Mouse (Mus musculus): ENCODE data around the gene Tm4sf5.
"Not testable (repeated sequence)": the region's sequence is repeated elsewhere in the genome, so short reads cannot be mapped to it uniquely, and the experiment has no call there.

Tm4sf5 gene

DNA sequence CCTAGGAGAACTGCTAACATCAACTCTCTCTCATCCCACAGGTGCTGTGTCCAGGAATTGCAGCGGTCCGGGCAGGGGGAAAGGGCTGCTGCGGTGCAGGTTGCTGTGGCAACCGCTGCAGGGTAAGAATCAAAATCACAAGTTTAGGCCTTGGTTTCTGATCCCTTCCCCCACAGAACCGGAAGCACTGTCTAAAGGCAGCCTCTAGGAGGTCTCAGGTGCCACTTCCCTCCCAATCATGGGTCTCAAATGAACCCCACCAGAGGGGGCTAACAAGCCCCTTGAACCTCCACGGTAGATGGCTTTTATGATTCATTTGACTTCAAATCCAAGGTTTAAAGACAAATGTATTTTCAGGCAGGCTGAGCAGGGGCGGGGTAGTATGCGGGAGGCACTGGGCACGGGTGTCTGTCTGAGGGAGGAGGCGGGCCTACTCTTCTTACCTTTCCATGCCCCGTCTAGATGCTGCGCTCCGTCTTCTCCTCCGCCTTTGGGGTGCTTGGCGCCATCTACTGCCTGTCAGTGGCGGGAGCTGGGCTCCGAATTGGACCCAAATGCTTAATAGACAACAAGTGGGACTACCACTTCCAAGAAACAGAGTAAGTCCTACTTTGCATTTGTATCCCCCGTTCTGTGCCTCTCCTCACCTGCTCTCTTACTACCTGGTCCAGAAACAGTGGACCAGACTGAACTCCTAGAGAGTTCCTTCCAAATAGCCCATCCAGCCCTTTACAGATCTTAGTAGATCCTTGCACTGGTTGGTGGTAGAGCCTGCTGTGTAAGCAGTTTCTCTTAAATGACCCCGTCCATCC is 4.9 kb downstream of the Tm4sf5 start:
- peak in 1 of 2 experiments; percentile 63 for DNase-seq (ENCODE audit: low spot score in 2 of 2)

DNA sequence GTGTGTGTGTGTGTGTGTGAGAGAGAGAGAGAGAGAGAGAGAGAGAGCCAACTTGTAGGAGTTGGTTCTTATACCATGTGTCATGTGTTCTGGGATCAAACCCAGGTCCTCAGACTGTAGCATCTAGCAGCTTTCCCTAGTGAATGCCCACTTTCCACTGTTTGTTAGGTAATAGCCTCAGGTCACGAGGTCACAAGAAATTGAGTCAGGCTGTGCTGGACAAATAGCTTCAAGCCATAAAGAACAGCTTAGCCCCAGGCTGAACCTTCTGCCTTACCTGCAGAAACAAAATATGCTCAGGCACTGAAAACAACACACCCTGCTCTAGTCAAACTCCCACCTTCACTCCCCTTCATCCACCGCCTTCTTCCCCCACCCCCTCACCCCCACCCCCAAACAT is 6.2 kb downstream of the Tm4sf5 start:
- no peak for DNase-seq (ENCODE audit: low spot score in 2 of 2)

DNA sequence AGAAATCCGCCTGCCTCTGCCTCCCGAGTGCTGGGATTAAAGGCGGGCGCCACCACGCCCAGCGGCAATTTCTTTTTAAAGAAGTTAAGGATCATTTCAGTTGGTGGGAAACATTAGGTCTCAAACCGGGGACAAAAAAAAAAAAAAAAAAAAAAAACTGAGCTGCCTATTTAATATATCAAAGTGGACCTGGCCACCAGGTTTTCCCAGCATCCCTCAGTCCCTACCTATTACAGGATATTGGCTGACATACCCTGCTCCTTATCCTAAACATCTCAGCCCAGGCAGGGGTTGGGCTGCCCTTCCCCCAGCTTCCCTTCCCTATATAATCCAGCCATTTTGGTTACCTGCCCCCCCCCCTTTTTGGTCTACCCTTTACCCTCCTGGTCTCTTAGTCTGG is 6.8 kb downstream of the Tm4sf5 start:
- no peak for DNase-seq (ENCODE audit: low spot score in 2 of 2)

DNA sequence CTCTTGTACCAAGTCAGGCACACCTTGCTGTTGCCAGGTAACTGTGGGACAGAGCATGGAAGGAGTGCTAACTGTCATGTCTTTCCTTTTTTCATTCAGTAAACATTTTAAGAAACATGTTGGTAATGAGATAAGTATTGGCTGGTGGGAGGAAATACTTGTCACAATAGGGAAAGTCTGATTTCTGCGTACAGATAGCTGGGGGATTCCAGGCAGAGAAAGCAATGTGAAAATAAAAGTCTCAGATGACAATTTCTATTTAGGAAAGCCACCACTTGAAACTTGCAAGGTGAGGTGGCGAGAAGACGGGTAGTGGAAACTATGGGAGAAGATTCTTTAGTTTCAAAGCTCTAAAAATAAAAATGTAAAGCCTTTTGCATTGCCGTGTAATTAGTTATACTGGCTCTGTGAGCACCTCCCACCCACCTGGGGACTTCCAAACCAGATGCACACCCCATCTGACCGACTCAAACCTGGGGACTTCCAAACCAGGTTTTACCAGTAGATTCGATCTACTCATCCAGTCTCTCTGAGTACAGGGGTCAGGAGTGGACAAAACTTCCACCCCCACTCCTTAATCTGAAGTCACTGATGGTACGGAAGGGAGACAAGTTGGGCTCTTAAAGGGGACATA is 7.8 kb downstream of the Tm4sf5 start:
- DNase-seq (ENCODE audit: low spot score in 2 of 2): no peak

DNA sequence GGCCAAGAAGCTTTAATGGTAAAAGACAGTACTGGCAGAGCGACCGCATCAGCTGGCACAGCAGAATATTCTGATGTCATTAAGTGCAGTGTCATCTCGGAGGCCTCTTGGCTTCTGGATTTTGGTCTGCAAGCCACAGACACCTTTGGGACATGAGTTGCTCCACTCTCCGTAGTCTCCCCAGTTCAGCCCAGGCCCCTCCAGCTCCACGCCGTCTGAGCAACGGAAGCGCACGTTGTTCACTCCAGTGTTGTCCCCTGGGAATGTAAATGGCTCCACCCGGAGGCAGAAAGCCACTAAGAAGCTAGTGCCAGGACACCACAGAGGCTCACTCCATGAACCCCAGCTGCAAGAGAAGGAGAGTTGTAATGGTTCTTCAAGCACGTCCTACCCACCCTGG is 8.5 kb downstream of the Tm4sf5 start:
- no peak for DNase-seq (ENCODE audit: low spot score in 2 of 2)

DNA sequence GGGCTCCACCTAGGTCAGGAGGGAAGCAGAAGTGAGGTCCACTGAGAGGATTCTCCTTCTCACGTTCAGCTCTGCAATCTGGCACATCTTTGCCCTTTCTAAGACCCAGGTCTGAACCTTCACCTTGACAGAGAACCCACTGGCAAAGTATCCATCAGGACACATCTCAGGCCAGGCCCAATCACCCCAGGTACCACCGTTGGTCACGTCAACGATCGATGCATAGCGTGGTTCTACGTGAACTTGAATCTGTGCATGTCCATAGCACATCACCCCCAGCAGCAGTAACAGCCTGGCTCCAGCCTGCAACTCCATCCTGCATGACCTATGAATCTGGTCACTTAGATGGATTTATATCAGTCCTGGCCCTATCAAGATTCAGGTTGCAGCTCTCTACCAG is 9.2 kb downstream of the Tm4sf5 start, which contains the start of gene Vmo1:
Gene Vmo1 (minus strand): TSS at position 329 of the 400 bp plus-strand sequence.
- no peak for DNase-seq (ENCODE audit: low spot score in 2 of 2)

DNA sequence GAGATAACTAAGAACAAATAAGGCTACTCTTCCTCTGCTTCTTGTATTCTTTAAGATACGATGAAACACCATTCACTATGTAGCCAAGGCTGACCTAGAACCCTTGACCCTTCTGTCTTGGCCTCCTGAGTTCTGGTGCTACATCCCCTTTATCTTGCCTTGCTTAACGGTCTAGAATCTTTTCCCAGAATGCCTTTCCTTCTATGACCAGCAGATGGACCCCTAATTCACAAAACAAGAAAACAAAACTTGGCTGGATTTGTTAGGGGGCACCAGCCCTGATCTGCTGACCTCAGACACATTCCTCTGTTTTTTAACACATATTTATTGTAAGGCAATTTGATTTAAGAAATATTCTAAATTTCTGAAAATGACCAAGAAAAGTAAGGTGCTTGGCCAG is 11.3 kb downstream of the Tm4sf5 start:
- no peak for DNase-seq (ENCODE audit: low spot score in 2 of 2)

DNA sequence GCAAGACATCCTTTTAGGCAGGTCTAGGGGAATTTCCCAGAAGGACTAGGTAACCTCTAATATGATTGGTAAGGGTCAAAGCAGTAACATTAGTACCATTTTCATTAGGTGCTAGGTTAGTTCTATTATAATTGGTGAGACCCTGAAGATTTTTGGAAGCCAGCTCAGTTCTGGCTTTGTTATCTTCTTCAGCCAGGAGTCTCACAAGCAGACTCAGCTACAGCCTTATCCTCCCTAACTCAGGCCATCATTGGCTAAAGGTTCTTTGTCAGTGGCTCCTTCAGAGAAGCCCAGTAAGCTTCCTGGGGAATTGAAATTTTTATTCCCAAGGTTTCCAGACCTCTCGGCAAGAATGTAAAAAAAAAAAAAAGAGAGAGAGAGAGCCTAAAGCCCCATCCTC is 13.4 kb downstream of the Tm4sf5 start:
- DNase-seq (ENCODE audit: low spot score in 2 of 2): no peak

DNA sequence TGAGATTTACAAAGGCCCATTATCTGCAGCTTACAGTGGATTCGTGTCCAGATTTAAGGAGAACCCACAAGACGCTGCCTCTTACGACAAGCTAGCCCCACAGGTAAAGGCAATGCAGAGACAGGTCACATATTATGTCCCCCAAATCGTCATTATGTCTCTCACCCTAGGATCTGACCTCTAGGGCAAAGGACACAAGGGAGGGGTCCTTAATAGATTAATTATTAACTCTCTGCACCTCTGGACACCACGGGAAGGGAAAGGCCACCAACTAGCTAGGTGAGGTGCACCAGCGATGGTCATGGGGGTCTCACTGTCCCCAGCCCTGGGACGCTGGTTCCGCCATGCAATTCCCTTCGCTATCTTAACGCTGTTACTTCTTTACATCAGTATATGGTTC is 13.9 kb downstream of the Tm4sf5 start, which contains the start of gene Gltpd2:
Gene Gltpd2 (plus strand): TSS at position 274 of the 400 bp plus-strand sequence.
- no peak for DNase-seq (ENCODE audit: low spot score in 2 of 2)

DNA sequence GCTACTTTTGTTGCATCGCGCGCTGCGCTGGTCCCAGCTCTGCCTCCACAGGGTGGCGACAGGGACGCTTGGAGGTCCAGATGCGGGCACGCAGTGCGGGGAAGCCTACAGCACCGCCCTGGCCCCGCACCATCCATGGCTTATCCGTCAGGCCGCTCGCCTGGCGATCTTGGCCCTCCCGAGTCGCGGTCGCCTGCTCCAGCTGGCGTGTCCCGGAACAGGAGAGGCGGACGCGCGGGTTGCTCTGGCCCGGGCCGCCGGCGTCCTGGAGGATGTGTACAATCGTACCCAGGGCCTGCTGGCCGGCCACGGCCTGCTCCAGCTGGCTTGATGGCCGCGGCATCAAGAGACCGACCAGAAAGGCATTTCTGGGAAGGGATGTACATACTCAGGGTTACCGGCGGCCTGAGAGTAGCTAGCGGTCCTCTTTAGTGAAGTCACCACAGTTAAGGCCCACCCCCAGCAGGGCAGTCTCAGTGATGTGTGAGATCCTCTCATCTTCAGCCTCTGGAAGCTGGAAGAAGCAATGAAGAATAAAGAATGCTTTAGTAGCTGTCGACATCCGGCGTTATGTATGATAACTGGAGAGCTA is 15.2 kb downstream of the Tm4sf5 start:
- DNase-seq (ENCODE audit: low spot score in 2 of 2): peak in 1 of 2 experiments; percentile 49

DNA sequence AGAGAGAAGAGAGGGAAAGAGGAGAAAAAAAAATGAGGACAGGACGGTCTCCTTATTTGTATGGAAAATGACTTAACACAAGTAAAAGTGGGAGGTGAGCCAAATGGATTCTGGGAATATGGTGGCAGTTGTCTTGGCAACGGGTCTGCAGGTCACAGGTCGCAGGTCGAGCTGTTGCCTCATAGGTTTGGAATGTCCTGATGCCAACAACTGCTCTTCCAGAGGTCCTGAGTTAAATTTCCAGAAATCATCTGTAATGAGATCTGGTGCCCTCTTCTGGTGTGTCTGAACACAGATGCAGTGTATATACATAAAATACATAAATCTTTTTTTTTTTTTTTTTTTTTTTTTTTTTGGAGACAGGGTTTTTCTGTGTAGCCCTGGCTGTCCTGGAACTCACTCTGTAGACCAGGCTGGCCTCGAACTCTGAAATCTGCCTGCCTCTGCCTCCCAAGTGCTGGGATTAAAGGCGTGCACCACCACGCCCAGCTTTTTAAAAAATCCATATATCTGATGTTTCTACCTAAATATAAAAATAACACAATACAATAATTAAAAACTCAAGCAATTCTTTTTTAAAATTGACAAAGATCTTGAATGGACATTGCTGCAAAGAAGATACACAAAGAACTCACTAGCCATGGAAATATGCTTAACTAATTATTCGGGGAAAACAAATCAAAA is 18.4 kb downstream of the Tm4sf5 start:
- not testable (repeated sequence) for DNase-seq (ENCODE audit: low spot score in 2 of 2)

DNA sequence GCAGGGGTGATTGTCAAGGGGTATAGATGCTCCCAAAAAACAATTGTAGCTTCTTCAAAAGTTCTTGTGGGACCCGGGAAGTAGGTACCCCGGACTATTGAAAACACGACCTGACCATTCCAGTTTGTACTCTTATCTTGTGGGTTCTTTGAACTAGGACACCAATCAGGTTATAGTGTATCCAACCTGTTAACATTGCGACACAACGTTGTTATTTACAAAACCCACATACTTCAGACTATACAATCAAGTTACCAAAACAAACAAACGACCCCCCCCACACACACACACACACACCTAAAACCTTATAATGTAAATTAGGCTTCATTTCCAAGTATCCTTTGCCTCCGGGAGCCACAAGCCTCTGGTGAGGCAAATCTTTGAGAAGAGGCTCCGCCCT is 19.7 kb downstream of the Tm4sf5 start:
- DNase-seq (ENCODE audit: low spot score in 2 of 2): no peak

DNA sequence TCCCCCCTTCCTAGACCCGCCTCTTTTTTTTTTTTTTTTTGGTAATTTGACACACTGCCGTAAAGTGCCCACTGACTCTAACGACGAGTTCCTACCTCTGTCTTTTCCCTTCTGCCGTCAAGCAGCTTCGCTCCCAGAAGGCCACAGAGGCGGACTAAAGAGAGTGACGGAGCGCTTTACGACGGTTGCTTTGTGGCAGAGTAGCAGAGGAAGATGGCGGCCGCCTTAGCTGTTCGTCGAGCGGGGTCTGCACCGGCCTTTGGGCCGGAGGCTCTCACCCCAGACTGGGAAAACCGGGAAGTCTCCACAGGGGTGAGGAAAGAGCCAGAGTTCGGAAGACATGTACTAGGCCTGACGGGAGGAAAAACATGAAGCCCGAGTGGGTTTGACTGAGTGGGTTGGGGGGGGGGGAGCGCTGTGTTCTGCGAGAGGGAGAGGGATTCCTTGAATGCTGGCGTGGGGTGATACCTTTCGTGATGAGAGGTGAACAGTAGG is 20.2 kb downstream of the Tm4sf5 start, which contains the start of gene Psmb6:
Gene Psmb6 (plus strand): TSS at position 184 of the 495 bp plus-strand sequence.
- peak; percentile 85 to 87 for DNase-seq (ENCODE audit: low spot score in 2 of 2)

DNA sequence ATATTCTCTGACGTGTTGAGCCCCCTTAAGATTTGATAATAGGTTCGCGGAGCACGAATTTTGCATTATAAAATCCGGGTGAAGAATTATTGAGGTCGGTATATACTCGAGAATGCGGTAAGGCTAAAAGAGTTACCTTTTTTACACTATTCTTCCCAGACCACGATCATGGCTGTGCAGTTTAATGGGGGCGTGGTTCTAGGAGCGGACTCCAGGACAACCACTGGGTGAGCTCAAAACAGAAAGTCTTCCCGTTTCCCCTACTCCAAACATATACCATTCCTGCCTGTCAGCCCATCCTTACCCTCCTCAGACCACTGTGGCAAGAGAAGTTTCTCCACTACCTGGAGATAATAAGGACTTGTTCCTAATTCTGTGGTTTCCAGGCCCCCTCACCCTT is 20.7 kb downstream of the Tm4sf5 start:
- no peak for DNase-seq (ENCODE audit: low spot score in 2 of 2)

DNA sequence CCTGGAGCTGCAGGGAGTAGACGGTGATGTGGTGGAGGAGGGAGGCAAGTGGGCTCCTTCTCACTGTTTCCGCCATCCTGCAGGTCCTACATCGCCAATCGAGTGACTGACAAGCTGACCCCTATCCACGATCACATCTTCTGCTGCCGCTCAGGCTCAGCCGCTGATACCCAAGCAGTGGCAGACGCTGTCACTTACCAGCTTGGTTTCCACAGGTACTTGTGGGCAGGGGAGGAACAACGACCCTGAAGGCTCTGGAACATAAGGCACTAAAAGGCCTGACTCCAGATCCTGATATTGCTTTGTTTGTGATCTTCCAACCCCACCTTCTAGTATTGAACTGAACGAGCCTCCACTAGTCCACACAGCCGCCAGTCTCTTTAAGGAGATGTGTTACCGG is 21.2 kb downstream of the Tm4sf5 start:
- DNase-seq (ENCODE audit: low spot score in 2 of 2): no peak

DNA sequence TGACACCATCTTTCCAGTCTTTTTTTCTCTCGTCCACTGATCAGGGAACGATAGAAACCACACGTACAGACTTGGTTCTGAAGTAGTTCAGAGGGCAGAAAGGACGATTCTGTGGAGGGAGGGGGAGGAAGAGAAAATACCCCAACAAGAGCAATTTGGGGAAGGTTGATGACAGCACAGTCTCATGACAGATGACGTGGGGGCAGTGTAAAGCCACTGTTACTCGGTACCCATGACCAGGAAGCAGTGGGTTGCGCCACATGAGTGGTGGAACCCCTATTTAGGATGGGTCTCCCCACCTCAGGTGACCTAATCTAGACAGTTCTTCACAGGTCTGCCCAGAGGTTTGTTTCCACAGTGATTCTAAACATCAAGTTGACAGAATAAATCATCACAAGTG is 23.6 kb downstream of the Tm4sf5 start:
- no peak for DNase-seq (ENCODE audit: low spot score in 2 of 2)

DNA sequence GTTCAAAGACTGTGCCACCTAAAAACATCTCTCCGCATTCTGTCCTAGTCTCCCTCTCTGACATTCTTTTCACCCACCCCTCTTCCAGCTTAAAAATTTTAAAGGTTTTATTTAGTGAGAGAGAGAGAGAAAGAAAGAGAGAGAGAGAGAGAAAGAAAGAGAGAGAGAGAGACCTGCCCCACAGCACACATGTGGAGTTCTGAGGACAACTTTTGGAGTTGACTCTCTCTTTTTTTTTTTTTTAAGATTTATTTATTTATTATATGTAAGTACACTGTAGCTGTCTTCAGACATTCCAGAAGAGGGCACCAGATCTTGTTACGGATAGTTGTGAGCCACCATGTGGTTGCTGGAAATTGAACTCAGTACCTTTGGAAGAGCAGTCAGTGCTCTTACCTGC is 26.0 kb downstream of the Tm4sf5 start:
- not testable (repeated sequence) for DNase-seq (ENCODE audit: low spot score in 2 of 2)

DNA sequence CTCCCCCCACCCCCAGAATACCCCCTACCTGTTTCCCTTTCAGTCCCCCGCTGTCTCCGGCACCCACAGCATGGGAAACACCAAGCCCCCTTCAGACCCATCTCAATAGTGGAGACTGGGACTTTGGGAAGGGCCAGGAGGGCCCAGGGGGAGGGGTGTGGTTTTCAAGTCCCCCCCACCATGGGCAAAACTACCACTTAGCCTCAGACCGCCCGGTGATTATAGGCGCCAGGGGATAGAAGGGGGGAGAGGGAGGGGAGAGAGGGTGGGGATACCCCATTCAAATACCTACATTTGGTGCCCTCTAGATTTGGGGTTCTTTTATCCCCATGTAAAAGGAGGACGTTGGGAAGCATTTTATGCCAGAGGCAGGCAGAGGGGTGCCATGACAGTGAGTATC is 27.8 kb downstream of the Tm4sf5 start, which contains the start of gene Gm40193:
Gene Gm40193 (minus strand): TSS at position 101 of the 400 bp plus-strand sequence.
- no peak for DNase-seq (ENCODE audit: low spot score in 2 of 2)

DNA sequence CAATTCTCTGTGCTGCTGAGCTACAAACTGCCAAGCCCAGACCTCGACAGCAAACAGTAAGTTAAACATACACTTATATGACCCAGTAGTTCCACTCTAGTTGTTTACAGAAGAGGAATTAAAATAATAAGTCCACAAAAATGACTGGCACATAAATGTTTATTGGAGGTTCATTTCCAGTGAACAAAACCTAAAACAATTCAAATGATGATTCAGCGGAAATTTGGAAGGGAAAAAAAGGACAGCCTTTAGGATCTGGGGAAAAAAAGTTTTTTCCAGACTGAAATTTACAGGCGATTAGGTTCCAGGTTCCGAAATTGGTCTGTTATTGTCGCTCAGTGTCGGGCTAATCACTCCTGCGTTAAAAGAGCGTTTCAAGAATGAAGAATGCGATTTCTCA is 34.4 kb downstream of the Tm4sf5 start:
- DNase-seq (ENCODE audit: low spot score in 2 of 2): no peak

DNA sequence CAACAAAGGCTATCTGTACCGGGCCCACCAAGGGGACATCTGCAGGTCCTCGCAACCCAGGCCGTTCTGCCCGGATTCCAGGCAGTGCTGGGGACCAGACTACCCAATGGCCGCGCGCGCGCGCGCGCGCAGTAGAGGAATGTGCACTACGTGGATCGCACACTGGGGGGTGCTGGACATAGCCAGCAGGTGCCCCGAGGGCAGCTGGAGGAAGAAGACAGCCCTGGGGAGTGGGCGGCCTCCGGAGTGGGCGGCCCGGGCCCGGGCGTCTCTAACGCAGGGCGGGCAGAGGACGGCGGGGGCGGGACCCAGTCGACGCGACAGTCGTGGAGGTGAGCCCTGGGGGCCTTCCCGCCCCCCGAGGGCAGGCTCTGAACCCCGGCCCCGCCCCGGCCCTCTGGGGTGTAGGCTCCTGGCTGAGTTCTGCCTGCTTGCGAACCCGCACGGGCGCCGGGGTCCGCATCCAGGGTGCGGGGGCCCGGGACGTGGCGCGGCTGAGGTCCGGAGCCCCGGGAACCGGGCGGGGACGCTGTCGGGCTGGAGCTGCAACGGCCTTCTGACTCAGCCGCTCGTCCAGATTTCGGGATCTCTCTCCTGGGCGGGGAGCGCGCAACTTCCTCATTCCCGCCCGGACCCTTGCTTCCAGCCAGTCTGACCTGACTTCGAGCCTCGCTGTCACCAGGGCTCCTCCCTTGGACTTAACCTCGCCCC is 35.0 kb downstream of the Tm4sf5 start, which contains the start of gene Pld2:
Gene Pld2 (plus strand): TSS at position 188 of the 711 bp plus-strand sequence.
- DNase-seq (ENCODE audit: low spot score in 2 of 2): peak; percentile 87 to 88

DNA sequence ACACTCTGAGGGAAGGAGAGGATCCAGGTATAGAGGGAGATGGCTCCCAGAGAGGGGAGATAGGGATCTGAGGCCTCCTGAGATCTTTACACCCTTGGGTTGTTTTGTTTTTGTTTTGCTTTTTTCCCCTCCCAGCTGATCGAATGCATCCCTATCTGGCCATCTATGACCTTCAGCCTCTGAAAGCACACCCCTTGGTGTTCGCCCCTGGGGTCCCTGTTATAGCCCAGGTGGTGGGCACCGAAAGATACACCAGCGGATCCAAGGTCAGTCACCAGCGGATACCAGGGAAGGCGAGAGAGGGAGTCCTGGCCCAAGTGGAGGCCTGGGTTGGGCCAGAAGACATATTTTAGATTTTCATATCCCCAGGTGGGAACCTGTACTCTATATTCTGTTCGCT is 35.9 kb downstream of the Tm4sf5 start:
- no peak for DNase-seq (ENCODE audit: low spot score in 2 of 2)
